Mouse (Mus musculus) cerebellum, adult 9-11 months (tissue): Measurements from ENCODE around the gene Gm11060.

Experiments
- DNase-seq: peaks from one replicate; pipeline ENCODE4 v3.0.0; 2022

Gene Gm11060

DNA sequence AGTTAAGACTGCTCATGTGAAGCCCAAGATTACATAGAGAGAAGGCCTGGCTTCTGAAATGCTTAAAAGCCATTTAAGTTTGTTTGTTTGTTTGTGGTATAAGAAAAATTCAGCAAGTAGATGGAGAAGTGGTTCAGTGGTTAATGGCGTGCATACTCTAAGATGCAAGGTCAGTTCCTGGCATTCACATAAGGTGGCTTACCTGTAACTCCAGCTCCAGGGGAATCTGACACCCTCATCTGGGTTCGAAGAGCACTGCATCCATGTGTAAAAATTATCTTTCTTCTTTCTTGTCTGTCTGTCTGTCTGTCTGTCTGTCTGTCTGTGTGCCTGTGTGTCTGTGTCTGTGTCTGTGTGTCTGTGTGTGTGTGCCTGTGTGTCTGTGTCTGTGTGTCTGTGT lies at the start of gene Gm11060:
Gene Gm11060, plus strand, starts transcription at position 301 of the 400 bp plus-strand sequence.
- DNase-seq: no peak

DNA sequence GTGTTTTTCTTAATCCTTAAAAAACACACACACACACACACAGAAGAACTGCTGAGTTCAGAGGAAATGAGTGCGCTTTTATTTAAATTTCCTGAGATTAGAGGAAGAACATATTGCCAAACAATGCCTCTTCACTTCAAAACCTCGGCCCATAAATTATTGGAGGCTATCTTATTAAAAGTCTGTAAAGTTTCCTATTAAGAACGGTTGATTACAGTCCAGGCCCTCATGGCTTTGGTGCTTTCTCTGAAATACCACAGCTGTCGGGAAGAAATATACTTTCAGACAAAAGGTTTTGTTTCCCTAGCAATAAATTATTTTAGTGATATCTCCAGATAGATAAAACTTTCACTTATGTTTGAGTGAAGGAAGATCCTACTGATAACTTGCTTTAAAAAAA lies 48.7 kb upstream of the Gm11060 start:
- DNase-seq: no peak

- no peak for DNase-seq
These were observed 43.5 kb upstream of the Gm11060 start for GRCm38 (mm10) chr2:105048301-105048700.

DNA sequence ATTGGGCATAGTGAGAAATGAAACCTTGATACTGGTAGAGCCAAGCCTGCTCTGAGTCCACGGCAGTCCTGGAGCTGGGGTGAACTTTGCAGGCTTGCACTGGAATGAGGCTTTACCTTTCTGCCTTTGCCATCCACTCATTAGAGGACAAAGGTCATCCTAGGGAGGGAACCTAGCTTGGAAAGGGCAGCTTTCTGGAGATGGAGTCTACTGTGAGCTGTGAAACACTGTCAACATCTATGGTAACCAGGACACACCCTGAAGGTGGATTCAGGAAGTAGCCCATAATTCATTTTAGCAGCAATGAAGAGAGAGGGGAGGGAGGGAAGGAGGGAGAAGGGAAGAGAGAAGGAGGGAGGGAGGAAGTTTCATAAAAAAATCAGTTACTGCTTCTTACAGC lies 36.3 kb upstream of the Gm11060 start:
- no peak for DNase-seq

DNA sequence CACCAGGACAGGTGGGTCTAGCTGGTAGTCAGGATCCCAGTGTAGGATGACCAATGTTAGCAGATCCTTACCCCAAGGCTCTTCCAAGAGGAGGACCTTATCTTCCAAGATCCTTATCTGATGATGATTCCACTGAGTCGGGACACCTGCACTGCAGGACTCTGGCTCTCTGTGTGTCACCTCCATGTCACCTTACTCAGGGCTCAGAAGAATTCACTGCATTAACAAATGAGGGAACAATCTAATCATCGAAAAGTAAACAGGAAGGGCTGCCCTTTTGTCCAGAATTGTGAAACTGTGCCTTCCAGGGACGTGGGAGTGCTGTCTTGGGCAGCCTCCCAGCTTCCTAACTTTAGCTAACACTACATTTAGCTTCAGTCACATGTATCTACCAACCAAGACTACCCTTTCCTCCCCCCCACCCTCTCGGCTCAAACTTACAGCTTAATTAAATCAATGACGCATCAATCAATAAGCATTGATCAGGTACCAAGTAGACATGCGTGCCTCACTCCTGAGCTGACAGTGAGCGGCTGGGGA lies 33.2 kb upstream of the Gm11060 start:
- no peak for DNase-seq

GRCm38 (mm10) chr2:105062741-105063372 lies 29.0 kb upstream of the Gm11060 start:
- no peak for DNase-seq

- DNase-seq: no peak
These were observed 19.3 kb upstream of the Gm11060 start for GRCm38 (mm10) chr2:105072496-105072895.

DNA sequence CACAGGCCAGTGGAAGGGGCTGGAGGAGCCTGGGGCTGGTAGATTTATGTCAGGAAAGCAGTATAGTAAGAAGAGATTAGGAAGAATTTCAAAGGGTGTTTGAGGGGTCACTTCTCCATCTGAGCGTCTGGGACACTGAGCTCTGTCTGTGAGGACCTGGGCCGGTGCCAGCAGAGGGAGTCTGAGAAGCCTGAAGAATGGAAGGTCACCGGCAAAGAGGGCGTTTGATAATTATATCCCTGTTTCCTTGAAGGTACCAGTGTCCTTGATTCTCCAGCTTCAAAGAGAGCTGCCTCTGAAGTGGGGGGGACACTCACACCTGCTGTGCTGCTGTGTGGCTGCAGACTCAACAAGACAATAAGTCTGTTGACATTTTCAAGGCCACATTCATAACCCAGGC lies 17.6 kb upstream of the Gm11060 start:
- DNase-seq: no peak

GRCm38 (mm10) chr2:105075809-105076208 lies 16.0 kb upstream of the Gm11060 start:
- no peak for DNase-seq

- DNase-seq: no peak
These were observed 14.7 kb upstream of the Gm11060 start for GRCm38 (mm10) chr2:105077151-105077550.

- DNase-seq: no peak
These were observed 9.5 kb upstream of the Gm11060 start for GRCm38 (mm10) chr2:105082256-105082790.

- no peak for DNase-seq
These were observed 7.8 kb upstream of the Gm11060 start for GRCm38 (mm10) chr2:105084035-105084434.

- no peak for DNase-seq
These were observed 5.7 kb upstream of the Gm11060 start for GRCm38 (mm10) chr2:105086081-105086480.

DNA sequence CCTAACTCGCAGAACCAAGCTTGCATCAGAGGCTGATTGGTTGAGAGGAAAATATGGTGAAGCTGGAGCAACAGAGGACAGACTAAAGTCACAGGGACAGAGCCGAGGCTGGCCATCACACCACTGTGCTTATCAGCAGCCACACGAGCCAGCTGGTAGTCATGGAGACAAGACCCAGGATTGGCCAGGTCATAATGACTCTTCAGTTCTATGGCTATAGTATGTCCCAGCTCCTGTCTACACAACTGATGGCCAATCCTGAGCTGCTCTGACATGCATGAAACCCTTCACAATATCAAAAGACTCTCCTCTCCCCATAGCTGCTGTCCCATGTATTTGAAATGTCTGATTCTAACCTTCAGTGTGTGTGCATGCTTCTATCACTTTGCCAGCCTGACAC lies 3.8 kb upstream of the Gm11060 start:
- no peak for DNase-seq

- no peak for DNase-seq
These were observed 2.7 kb upstream of the Gm11060 start for GRCm38 (mm10) chr2:105089083-105089482.

- no peak for DNase-seq
These were observed 2.0 kb upstream of the Gm11060 start for GRCm38 (mm10) chr2:105089581-105090508.

DNA sequence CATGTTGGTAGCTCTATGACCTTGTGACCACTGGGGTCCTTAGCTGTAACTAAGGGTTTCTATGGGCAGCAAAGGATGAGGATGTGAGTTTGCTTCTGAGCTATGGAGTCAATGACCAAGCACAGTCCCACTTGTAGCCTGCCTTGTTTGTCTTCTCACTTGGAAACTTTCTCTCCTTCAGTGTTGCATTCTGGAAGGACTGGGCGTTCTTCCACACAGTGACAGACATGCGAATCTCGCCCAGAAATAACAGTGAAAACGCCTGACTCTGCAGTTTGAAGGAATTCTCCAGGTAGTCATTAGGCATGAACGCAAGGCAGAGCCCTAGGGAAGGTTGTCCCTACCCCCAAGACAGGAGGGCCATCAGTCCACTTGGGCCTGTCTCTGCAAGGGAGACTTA lies 827 bp upstream of the Gm11060 start:
- DNase-seq: no peak

DNA sequence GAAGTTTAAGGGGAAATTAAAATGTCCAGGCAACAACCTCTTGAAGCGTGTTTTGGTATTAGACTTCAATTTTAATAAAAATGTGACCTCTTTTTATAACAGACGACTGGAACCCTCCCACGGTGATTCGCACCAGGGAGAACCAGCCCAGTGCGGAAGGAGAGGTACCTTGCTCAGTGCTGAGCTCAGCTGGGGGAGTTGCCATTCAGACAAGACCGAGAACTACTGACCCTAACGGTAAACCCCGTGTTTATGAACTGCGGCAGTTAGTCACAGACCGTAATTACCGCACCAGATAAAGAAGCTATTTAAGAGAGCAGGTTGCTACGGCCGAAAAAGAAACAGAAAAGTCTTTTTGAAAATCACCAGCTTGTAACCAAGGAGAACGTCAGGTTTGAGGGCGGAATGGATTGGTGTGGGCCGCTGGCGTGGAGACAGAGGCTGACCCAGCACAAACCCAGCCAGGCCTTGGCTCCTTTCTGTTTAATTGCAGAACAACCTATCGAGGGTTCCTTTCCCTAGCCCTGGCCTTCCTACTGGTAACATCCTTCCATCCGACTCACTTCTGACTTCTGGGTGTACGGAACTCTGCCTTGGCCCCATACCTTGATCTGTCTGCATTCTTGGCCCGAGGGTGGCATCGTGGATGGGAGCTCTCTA lies 5.6 kb downstream of the Gm11060 start:
- no peak for DNase-seq

- DNase-seq: no peak
These were observed 7.6 kb downstream of the Gm11060 start for GRCm38 (mm10) chr2:105099410-105099809.

- no peak for DNase-seq
These were observed 8.7 kb downstream of the Gm11060 start for GRCm38 (mm10) chr2:105100541-105100940.

GRCm38 (mm10) chr2:105108703-105109158 lies 16.9 kb downstream of the Gm11060 start:
- DNase-seq: peak; percentile 92

GRCm38 (mm10) chr2:105114074-105114473 lies 22.3 kb downstream of the Gm11060 start:
- DNase-seq: no peak

- no peak for DNase-seq
These were observed 25.9 kb downstream of the Gm11060 start for GRCm38 (mm10) chr2:105117669-105118068.
